Mouse (Mus musculus) 3T3-L1 (cell line): ENCODE data around the gene Kcnk4.

ENCODE experiments used
- DNase-seq: peaks from one replicate; pipeline ENCODE4 v3.0.0-alpha.2; 2015; ENCODE audit warnings: low read depth, low spot score

Gene Kcnk4

GRCm38 (mm10) chr19:6937541-6938465 is 3.5 kb upstream of the Kcnk4 start:
- DNase-seq, result no peak

GRCm38 (mm10) chr19:6936299-6936698 is 2.0 kb upstream of the Kcnk4 start:
- DNase-seq, result peak; percentile 46

GRCm38 (mm10) chr19:6933436-6934194 is 700 bp downstream of the Kcnk4 start:
- DNase-seq, result no peak

GRCm38 (mm10) chr19:6933102-6933435 is 1.2 kb downstream of the Kcnk4 start:
- DNase-seq, result no peak

GRCm38 (mm10) chr19:6932018-6932417 is 2.3 kb downstream of the Kcnk4 start:
- DNase-seq, result no peak

- DNase-seq, result no peak
Observed at GRCm38 (mm10) chr19:6931002-6931401, 3.3 kb downstream of the Kcnk4 start.

- DNase-seq, result no peak
Observed at GRCm38 (mm10) chr19:6928080-6928479, 6.2 kb downstream of the Kcnk4 start.

GRCm38 (mm10) chr19:6926559-6927255 is 7.6 kb downstream of the Kcnk4 start:
- DNase-seq, result no peak

- DNase-seq, result no peak
Observed at GRCm38 (mm10) chr19:6925611-6926329, 8.5 kb downstream of the Kcnk4 start.

- no peak for DNase-seq
Observed at GRCm38 (mm10) chr19:6925307-6925573, 9.1 kb downstream of the Kcnk4 start, which contains the start of gene Catsperz. TSS of gene Catsperz (minus strand) at chr19:6925380.

GRCm38 (mm10) chr19:6924461-6925306 is 9.6 kb downstream of the Kcnk4 start:
- DNase-seq, result peak; percentile 85

- no peak for DNase-seq
Observed at GRCm38 (mm10) chr19:6922901-6923735, 11.2 kb downstream of the Kcnk4 start.

- DNase-seq, result peak; percentile 100
Observed at GRCm38 (mm10) chr19:6921647-6922567, 12.4 kb downstream of the Kcnk4 start, which contains the start of gene Esrra. TSS of gene Esrra (minus strand) at chr19:6921813.

GRCm38 (mm10) chr19:6920741-6921636 is 13.3 kb downstream of the Kcnk4 start:
- DNase-seq, result peak; percentile 51

- peak; percentile 73 for DNase-seq
Observed at GRCm38 (mm10) chr19:6919876-6920740, 14.2 kb downstream of the Kcnk4 start.

GRCm38 (mm10) chr19:6919431-6919830 is 14.9 kb downstream of the Kcnk4 start:
- DNase-seq, result no peak

- DNase-seq, result no peak
Observed at GRCm38 (mm10) chr19:6918321-6918720, 16.0 kb downstream of the Kcnk4 start.
